Mouse (Mus musculus): ENCODE results near the gene Gm49333. TPM values are rescaled to one million over a fixed set of nuclear protein-coding genes. Genes with fewer than 3 reads are reported as not detected.

Gm49333 gene
- not detected for total RNA-seq (2021)
- long read RNA-seq, partial matches to known transcripts, result 2 of 5 reads
- long read RNA-seq, other reads (novel, unspliced or antisense), result 3 of 5 reads

GRCm38 (mm10) chr16:20611357-20612227 lies at the start of gene Gm49333, which contains the start of the genes Eef1akmt4 and Alg3:
Gene Gm49333, plus strand, starts transcription at chr16:20611610.
Gene Eef1akmt4, plus strand, starts transcription at chr16:20611593.
Gene Alg3, minus strand, starts transcription at chr16:20611735.
- DNase-seq (ENCODE audit: low spot score in 2 of 2), result peak in 1 of 2 experiments; percentile 80

DNA sequence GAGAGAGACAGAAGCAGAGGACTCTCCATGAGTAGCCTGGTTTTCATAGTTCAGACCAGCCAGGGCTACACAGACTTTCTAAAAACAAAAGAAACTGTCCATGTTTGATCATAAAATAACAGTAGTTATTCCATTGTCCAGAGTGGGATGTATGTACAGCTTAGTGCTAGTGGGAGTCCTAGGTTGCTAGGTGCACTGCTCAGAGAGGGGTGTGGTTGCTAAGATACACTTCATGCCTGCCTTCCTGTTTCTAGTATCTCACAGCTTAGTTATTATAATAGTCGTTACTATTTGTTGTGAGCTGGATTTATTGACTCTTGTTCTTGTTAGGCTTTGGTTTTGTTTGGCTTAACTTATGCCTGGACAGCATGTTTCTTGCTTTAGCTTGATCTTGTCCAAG lies 46.3 kb upstream of the Gm49333 start:
- no peak for DNase-seq (ENCODE audit: low spot score in 2 of 2)

DNA sequence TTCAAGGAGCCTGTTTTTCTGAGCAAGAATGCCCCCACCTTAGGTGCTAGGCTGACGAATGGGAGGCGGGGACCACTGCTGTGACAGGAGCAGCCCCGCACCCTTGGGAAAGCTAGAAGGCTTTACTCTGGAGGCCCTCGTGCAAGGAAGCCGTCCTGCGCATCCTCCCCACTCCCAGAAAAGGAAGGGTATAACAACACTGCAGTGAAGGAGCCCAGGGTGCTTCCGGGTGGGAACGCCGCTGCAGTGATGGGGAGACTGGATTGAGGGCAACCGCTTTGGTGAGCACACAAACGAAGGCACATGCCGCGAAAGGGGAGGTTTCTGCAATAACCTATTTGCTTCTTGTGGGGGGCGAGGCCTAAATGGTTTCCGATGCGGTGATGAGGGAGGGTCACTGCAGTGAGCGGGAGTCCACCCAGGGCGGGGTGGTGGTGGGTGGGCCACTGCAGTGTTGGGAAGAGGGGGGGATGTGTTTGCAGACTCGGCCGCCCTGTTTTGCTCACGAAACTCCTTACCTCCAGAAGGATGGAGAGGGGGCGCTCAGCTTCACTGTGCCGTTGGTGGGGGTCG lies 22.0 kb upstream of the Gm49333 start, which contains the start of gene Vwa5b2:
TSS of gene Vwa5b2 (plus strand) at position 106 of the 573 bp plus-strand sequence.
- DNase-seq (ENCODE audit: low spot score in 2 of 2), result peak in 1 of 2 experiments; percentile 28

DNA sequence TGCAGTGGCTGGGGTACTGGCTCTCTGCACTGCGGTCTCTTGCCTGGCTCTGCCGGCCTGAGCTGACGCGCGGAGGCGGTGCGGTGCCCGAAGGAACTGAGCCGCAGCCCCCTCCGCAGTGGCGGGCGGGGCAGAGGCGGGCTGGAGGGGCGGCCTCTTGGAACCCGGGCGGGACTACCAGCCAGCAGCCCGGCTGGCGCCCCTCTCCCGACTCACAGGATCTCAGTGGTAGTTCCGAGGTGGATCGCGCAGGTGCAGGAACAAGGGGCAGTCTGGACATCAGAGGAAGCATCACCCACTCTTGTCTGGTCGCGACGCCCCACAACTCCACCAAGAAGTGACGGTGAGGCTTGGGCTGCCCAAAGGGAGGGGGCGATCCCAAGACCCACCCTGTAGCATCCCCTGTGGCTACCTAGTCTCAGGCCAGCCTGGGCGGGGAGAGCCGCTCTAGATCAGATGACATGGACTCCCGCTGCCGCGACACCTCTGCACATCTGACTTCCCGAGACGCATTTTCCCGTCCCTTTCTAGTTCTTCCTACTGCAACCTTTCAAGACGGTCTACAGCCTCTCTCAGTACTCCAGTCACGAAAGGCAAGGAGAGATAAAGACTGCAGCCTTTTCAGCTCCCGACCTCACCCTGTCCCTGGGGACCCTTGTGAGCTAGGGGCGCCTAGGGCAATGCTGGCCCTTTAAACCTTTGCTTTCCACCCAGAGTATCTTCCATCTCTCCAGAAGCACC lies 21.3 kb upstream of the Gm49333 start:
- DNase-seq (ENCODE audit: low spot score in 2 of 2), result peak; percentile 33 to 50

GRCm38 (mm10) chr16:20590680-20591038 lies 20.8 kb upstream of the Gm49333 start:
- no peak for DNase-seq (ENCODE audit: low spot score in 2 of 2)

DNA sequence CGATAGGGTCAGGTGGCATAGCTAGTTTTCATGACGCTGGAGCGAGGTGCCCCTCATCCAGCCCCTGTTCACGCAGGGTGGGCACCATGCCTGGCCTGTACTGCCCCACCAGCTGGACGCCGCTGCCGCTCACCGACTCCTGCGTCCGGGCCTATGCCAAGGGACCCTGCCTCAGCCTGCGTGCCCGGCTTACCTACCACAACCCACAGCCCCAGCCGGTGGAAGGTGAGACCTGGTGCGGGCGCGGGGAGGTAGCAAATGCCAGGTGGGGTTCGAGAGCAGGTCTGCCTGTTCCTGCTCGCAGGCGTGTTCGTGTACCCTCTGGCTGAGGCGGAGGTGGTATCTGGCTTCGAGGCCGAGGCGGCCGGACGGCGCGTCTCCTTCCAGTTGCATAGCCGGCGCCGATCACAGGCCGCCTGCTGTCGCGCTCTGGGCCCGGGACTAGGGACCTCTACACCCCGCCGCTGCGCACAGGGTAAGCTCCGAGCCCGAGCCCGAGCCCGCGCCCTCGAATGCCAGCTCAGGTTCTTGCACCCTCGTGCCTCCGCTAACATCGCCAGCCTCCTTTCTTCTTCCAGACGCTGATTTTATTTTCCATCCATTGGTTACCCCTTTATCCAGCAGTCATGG lies 20.2 kb upstream of the Gm49333 start:
- DNase-seq (ENCODE audit: low spot score in 2 of 2), result no peak

GRCm38 (mm10) chr16:20595060-20595673 lies 16.2 kb upstream of the Gm49333 start:
- DNase-seq (ENCODE audit: low spot score in 2 of 2), result no peak

- no peak for DNase-seq (ENCODE audit: low spot score in 2 of 2)
Observed at GRCm38 (mm10) chr16:20595737-20596136, 15.7 kb upstream of the Gm49333 start.

DNA sequence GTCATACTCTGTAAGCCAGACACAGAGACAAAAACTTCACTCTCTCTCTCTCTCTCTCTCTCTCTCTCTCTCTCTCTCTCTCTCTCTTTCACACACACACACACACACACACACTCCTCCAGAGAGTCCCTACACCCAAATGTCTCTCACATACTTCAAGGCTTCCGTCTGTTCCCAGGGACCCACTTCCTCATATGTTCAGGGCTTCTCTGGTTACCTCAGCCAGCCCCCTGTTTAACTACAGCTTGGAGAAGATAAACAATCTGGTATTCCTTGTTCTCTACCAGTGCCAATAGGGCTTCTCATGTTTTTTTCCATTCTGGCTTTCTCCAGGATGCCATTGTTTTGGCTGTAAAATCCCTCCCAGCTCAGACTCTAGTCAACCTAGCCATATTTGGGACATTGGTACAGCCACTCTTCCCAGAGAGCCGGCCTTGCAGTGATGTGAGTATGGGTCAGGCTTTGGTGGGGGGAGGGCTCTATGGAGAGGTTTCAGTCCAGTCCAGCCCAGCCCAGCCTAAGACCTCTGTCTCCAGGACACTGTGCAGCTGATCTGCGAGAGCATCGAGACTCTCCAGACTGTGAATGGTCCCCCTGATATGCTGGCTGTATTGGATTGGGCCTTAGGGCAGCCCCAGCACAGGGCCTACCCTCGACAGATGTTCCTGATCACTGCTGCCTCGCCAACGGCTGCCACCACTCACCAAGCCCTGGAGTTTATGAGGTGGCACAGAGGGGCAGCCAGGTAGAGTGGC lies 14.5 kb upstream of the Gm49333 start:
- DNase-seq (ENCODE audit: low spot score in 2 of 2), result no peak

- DNase-seq (ENCODE audit: low spot score in 2 of 2), result no peak
Observed at GRCm38 (mm10) chr16:20600511-20600910, 10.9 kb upstream of the Gm49333 start.

DNA sequence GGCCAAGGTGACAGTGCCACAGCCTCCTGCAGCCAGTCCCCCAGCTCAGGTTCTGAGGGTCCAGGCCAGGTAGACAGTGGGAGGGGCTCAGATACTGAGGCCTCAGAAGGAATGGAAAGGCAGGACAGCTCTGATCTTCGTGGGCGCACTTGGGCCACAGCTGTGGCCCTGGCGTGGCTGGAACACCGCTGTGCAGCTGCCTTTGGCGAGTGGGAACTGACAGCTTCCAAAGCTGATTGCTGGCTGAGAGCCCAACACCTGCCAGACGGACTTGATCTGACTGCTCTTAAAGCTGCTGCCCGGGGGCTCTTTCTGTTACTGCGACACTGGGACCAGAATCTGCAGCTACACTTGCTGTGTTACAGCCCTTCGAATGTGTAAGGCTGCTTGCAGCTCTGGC lies 6.7 kb upstream of the Gm49333 start:
- no peak for DNase-seq (ENCODE audit: low spot score in 2 of 2)

- DNase-seq (ENCODE audit: low spot score in 2 of 2), result peak in 1 of 2 experiments; percentile 85
Observed at GRCm38 (mm10) chr16:20610501-20611356, 681 bp upstream of the Gm49333 start.

DNA sequence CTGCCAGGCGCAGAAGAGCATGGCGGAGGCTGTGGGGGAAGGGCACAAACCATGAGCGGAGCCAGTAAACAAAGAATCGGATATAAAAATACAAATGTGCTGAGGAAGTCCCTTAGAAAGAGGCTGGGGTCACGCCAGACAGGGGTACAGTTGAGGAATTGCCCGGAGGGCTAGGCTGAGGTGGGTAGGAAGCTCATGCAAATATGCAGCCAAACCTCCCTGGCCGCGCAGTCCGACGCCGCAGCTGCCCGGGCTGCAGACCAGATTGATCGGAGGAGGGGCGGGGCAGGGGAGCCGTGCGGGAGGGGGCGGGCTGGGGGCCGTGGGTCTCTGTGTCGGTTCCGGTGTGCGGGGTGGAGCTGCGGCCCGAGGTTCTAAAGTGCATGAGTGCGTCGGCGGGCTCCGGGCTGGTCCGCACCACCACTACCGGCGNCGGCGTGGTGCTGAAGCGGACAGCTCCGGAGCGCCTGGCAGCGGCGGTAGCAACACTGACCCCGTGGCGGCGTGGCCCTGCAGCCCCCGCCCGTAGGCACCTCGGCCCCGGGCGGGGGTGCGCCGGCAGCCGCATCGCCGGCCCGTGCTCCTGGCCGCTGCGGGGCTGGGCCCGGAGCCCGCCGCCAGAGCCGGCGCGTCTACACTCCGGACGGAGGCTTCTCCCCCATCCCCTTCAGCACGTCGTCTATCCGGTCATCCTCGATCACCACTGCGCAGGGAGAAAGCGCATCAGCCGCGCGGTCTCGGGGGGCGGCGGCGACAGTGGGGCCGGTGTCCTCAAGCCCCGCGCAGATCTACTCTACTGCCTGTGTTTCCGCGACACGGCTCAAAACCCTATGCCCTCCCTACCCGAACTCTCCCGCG lies 8.4 kb downstream of the Gm49333 start:
- no peak for DNase-seq (ENCODE audit: low spot score in 2 of 2)

GRCm38 (mm10) chr16:20620399-20620735 lies 9.0 kb downstream of the Gm49333 start:
- DNase-seq (ENCODE audit: low spot score in 2 of 2), result no peak

DNA sequence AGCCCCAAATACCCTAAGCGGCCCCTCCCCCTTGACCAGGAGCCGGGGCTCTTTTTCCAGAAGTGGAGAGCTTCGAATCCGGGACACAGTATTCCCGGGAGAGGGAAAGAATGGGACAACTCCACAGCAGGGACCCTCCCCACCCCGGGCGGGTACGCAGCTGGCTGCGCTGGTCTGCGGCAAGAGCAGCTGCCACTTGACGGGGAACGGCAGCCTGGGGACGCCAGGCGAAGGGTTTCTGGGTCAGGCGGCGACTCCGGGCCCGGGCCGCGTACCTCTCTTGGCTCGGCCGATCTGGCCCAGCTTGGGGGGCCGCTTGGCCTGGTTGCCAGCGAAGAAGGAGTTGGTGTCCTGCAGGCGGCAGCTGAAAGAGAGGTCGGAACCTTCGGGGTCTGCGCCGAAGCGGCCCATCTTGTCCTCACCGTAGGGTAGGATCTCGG lies 9.4 kb downstream of the Gm49333 start:
- no peak for DNase-seq (ENCODE audit: low spot score in 2 of 2)

DNA sequence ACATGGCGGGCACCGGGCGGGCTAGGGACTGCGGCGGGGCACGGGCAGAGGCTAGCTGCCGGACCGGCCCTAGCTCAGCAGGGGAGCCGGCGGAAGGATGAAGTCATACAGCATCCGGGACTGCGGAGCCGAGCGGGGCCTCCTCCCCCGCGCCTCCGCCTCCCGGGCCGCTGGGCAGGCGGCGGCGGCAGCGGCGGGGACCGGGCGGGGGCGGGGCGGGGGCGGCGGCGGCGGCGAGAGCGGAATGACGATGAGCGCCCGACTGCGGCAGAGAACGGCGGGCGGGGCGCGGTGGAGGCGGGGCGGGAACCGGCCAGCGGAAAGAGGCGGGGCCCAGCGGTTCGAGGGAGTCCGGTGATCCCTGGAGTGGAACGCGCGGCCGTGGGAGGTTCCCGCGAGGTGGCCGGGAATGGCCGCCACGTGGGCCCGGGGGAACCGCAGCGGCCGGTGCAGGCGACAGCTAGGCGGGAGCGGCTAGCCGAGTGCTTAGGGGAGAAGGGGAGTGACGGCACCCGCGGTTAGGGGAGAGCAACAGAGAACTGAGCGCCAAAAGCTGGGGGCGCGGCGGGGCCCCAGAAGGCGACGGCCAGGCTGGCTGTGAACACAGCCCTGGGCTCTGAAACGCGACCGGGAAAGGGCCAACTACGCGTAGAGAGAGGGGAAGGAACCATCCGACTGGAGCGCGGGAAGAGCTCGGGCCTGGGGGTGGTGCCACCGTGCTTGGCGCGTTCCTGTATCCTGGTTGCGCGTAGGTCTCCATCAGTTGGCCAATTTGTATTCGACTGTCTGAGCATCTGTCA lies 10.0 kb downstream of the Gm49333 start, which contains the start of gene Camk2n2:
TSS of gene Camk2n2 (minus strand) at position 97 of the 800 bp plus-strand sequence.
- DNase-seq (ENCODE audit: low spot score in 2 of 2), result peak in 1 of 2 experiments; percentile 39
